Mouse (Mus musculus) frontal cortex, postnatal 36 days (tissue): ENCODE measurements at regions not wholly inside any gene's neighbourhood (a gene's known extent, or its start where the extent isn't known, plus 50 kb on each side); places are given as distances from the start of the nearest gene placed in this dataset.
"Not testable (repeated sequence)": the region's sequence is repeated elsewhere in the genome, so short reads cannot be mapped to it uniquely, and the experiment has no call there.

ENCODE experiments used
- DNase-seq, 2 experiments: peaks; one replicate each; pipeline ENCODE4 v3.0.0; 2022; ENCODE audit warnings: low spot score in 2 of 2

GRCm38 (mm10) chr2:98112023-98112422 is 550.0 kb upstream of the Gm10801 start:
- peak in 1 of 2 experiments; percentile 15 for DNase-seq

GRCm38 (mm10) chr2:98123441-98123840 is 538.6 kb upstream of the Gm10801 start:
- peak in 1 of 2 experiments; percentile 69 for DNase-seq

GRCm38 (mm10) chr2:98124646-98125045 is 537.4 kb upstream of the Gm10801 start:
- peak in 1 of 2 experiments; percentile 29 for DNase-seq

- not testable (repeated sequence) for DNase-seq
These were observed 521.6 kb upstream of the Gm10801 start for GRCm38 (mm10) chr2:98140461-98140860.

- no peak for DNase-seq
These were observed 518.3 kb upstream of the Gm10801 start for GRCm38 (mm10) chr2:98143711-98144110.
